ENCODE assay signal across 8 mouse cellular contexts in the genomic region with DNA sequence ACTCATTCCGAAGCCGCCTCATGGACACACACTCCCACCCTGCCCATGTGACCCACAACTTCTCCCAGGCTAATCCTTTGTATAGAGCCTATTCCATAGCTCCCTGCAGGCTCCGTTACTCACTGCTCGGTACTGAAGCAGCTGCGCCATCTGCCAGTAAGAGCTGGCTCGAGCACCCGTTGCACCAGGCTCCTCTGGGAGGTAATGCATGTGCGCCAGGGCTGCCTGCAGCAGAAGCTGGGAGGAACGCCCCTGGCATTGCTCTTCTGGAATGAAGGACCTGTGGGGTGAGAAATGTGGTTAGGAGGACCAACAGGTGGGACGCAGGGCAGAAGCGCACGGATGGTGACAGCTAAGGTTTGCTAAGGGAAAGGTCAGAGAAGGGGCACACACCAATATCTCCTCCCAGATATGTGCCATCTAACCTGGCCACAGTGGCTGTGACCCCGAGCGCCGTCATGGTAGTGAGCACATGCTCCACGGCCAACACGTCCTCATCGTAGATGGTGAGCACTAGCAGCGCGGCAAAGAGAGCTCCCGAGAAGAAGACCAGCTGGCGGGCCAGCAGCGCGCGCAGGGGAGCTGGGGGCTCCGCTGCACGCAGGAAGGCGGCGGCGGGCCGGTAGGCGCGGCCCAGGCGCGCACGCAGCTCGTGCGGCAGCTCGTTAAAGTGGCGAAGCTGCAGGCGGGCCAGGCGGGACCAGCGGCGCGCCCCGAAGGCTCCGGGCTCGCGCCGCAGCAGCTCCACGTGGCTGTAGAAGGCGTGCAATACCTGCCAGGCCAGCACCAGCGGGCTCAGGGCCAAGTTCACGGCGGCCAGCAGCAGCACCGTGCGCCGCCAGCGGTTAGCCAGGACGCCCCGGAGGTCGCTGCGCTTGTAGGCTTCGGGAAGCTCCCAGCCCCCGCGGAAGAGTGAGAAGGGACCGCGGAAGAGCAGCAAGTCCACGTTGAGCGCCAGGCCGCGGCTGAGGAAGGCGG. TPM values are rescaled to one million over a fixed set of nuclear protein-coding genes. Genes with fewer than 3 reads are reported as not detected.
DNase-seq lines count a peak whose midpoint lies in the region; ATAC-seq and TF ChIP-seq lines count a peak whose summit lies in the region.

No protein-coding gene starts in this region.

- peak overlapping the region; percentile 24 for H3K9ac ChIP-seq in embryonic facial prominence, embryonic 15.5 days
- H3K9ac ChIP-seq in heart, postnatal 0 days (replicated peaks; ENCODE audit: low read depth, low read length): peak overlapping the region; percentile 54
- H3K9ac ChIP-seq in liver, embryonic 13.5 days: peak overlapping the region; percentile 51

- peak; percentile 19; the same call in 1 of the 2 replicates for ATAC-seq in embryonic facial prominence, embryonic 15.5 days (ENCODE audit: insufficient number of reproducible peaks, low FRiP score, low TSS enrichment, low read depth)
- peak; percentile 28 for ATAC-seq in heart, postnatal 0 days (ENCODE audit: insufficient read depth, low read depth)
- ATAC-seq in liver, embryonic 13.5 days (ENCODE audit: low read depth): no peak

- DNase-seq in CD4-positive helper T cell, adult 2 months (ENCODE audit: low read depth, low spot score): peak; percentile 72
- peak; percentile 52 to 59 for DNase-seq in adrenal gland, adult 18-20 months (ENCODE audit: low spot score in 2 of 2)
- peak; percentile 59 for DNase-seq in heart, postnatal 0 days (ENCODE audit: low spot score)
- peak; percentile 84 for DNase-seq in kidney, postnatal 14 days
- no peak for DNase-seq in liver, embryonic 13.5 days
- DNase-seq in neural tube, embryonic 10.5 days (ENCODE audit: extremely low spot score, low spot score): peak; percentile 73
- peak; percentile 57 for DNase-seq in thymus, postnatal 25 days

- no peaks in the 10 kb centered on the region for H3K36me3 ChIP-seq in embryonic facial prominence, embryonic 15.5 days
- H3K36me3 ChIP-seq in heart, postnatal 0 days (replicated peaks; ENCODE audit: control insufficient read depth, insufficient read depth, low read length): no peaks in the 10 kb centered on the region
- H3K36me3 ChIP-seq in liver, embryonic 13.5 days: no peaks in the 10 kb centered on the region

- under 1% methylated on average over 73 of the region's 73 CpGs for WGBS in embryonic facial prominence, embryonic 15.5 days
- 1% methylated on average over 73 of the region's 73 CpGs for WGBS in heart, postnatal 0 days
- 2% methylated on average over 73 of the region's 73 CpGs for WGBS in liver, embryonic 13.5 days (ENCODE audit: insufficient replicate concordance)

- peaks cover 45% of the 10 kb centered on the region for H3K27me3 ChIP-seq in embryonic facial prominence, embryonic 15.5 days
- H3K27me3 ChIP-seq in heart, postnatal 0 days (ENCODE audit: control insufficient read depth, insufficient read depth, low read length): 0 out of 2 replicates have a peak, but pooled peaks cover 6% of the 10 kb centered on the region
- peaks cover 47% of the 10 kb centered on the region for H3K27me3 ChIP-seq in liver, embryonic 13.5 days

- TF ChIP-seq EP300 in heart, postnatal 0 days (IDR thresholded peaks at IDR 0.05; ENCODE audit: low read depth): no peak

- peak overlapping the region; percentile 47 for H3K4me3 ChIP-seq in embryonic facial prominence, embryonic 15.5 days (replicated peaks)
- peak overlapping the region; percentile 47 for H3K4me3 ChIP-seq in heart, postnatal 0 days (ENCODE audit: low read depth, low read length)
- peak overlapping the region; percentile 51 for H3K4me3 ChIP-seq in liver, embryonic 13.5 days (replicated peaks)

- H3K4me2 ChIP-seq in embryonic facial prominence, embryonic 15.5 days (replicated peaks): peak overlapping the region; percentile 94
- peak overlapping the region; percentile 84 for H3K4me2 ChIP-seq in heart, postnatal 0 days (ENCODE audit: low read depth, low read length)
- peak overlapping the region; percentile 73 for H3K4me2 ChIP-seq in liver, embryonic 13.5 days

- H3K27ac ChIP-seq in embryonic facial prominence, embryonic 15.5 days (replicated peaks): no peak overlapping the region
- peak overlapping the region; percentile 47 for H3K27ac ChIP-seq in heart, postnatal 0 days (ENCODE audit: low read depth)
- no peak overlapping the region for H3K27ac ChIP-seq in liver, embryonic 13.5 days

- peaks cover 30% of the 10 kb centered on the region for H3K4me1 ChIP-seq in embryonic facial prominence, embryonic 15.5 days
- H3K4me1 ChIP-seq in heart, postnatal 0 days (ENCODE audit: control insufficient read depth, insufficient read depth): peaks cover 47% of the 10 kb centered on the region
- peaks cover 53% of the 10 kb centered on the region for H3K4me1 ChIP-seq in liver, embryonic 13.5 days (replicated peaks)

- no peaks in the 10 kb centered on the region for H3K9me3 ChIP-seq in embryonic facial prominence, embryonic 15.5 days (replicated peaks)
- H3K9me3 ChIP-seq in heart, postnatal 0 days (replicated peaks; ENCODE audit: control insufficient read depth, low read length): no peaks in the 10 kb centered on the region
- no peaks in the 10 kb centered on the region for H3K9me3 ChIP-seq in liver, embryonic 13.5 days (replicated peaks)

- TF ChIP-seq CTCF in heart, postnatal 0 days (IDR thresholded peaks at IDR 0.05; ENCODE audit: low read depth): peak; percentile 44

RNA-seq across cellular contexts. Expression of gene Atg9b, which starts 4.4 kb away (rescaled TPM):
- total RNA-seq in adrenal gland, adult 18-20 months (2021): 1 to 10 TPM; 1.3 to 2.6 TPM
- polyA plus RNA-seq in embryonic facial prominence, embryonic 15.5 days (2015; fragmentation: Nextera tagmentation; extraction: Ambion mirVana): 3.9 and 4.7 TPM in 2 replicates
- 0.15 and 0.66 TPM in 2 replicates for total RNA-seq in heart, postnatal 0 days (2014; rRNA removed; ENCODE audit: low replicate concordance)
- 0.34 and 0.47 TPM in 2 replicates for polyA plus RNA-seq in heart, postnatal 0 days (2015; fragmentation: Nextera tagmentation; extraction: Ambion mirVana)
- 0.56 and 0.60 TPM in 2 replicates for polyA plus RNA-seq in liver, embryonic 13.5 days (2015; fragmentation: Nextera tagmentation; extraction: Ambion mirVana)

RNA-seq across cellular contexts. Expression of gene Abcb8, which starts 5.9 kb away (rescaled TPM):
- 10 to 100 TPM; 76.4 to 88.2 TPM for total RNA-seq in adrenal gland, adult 18-20 months (2021)
- polyA plus RNA-seq in embryonic facial prominence, embryonic 15.5 days (2015; fragmentation: Nextera tagmentation; extraction: Ambion mirVana): 40.7 and 47.0 TPM in 2 replicates
- total RNA-seq in heart, postnatal 0 days (2014; rRNA removed; ENCODE audit: low replicate concordance): 141 and 159 TPM in 2 replicates
- 69.2 and 73.2 TPM in 2 replicates for polyA plus RNA-seq in heart, postnatal 0 days (2015; fragmentation: Nextera tagmentation; extraction: Ambion mirVana)
- polyA plus RNA-seq in liver, embryonic 13.5 days (2015; fragmentation: Nextera tagmentation; extraction: Ambion mirVana): 30.2 and 30.5 TPM in 2 replicates

RNA-seq across cellular contexts. Expression of gene Nos3, which starts 22.9 kb away (rescaled TPM):
- 10 to 100 TPM in 1 of 2 experiments, 1 to 10 TPM in 1; 9.1 to 16.3 TPM for total RNA-seq in adrenal gland, adult 18-20 months (2021)
- polyA plus RNA-seq in embryonic facial prominence, embryonic 15.5 days (2015; fragmentation: Nextera tagmentation; extraction: Ambion mirVana): 6.5 and 6.9 TPM in 2 replicates
- total RNA-seq in heart, postnatal 0 days (2014; rRNA removed; ENCODE audit: low replicate concordance): 50.9 and 52.1 TPM in 2 replicates
- polyA plus RNA-seq in heart, postnatal 0 days (2015; fragmentation: Nextera tagmentation; extraction: Ambion mirVana): 21.1 and 25.6 TPM in 2 replicates
- polyA plus RNA-seq in liver, embryonic 13.5 days (2015; fragmentation: Nextera tagmentation; extraction: Ambion mirVana): 2.5 and 2.7 TPM in 2 replicates

RNA-seq across cellular contexts. Expression of gene Asic3, which starts 25.6 kb away (rescaled TPM):
- under 1 TPM in 1 of 2 experiments, not detected in 1; 0.33 TPM for total RNA-seq in adrenal gland, adult 18-20 months (2021)
- 0.95 and 1.6 TPM in 2 replicates for polyA plus RNA-seq in embryonic facial prominence, embryonic 15.5 days (2015; fragmentation: Nextera tagmentation; extraction: Ambion mirVana)
- not detected in 2 replicates for total RNA-seq in heart, postnatal 0 days (2014; rRNA removed; ENCODE audit: low replicate concordance)
- 0.08 and 0.10 TPM in 2 replicates for polyA plus RNA-seq in heart, postnatal 0 days (2015; fragmentation: Nextera tagmentation; extraction: Ambion mirVana)
- not detected in 2 replicates for polyA plus RNA-seq in liver, embryonic 13.5 days (2015; fragmentation: Nextera tagmentation; extraction: Ambion mirVana)

RNA-seq across cellular contexts. Expression of gene Cdk5, which starts 35.8 kb away (rescaled TPM):
- 10 to 100 TPM; 42.4 to 47.5 TPM for total RNA-seq in adrenal gland, adult 18-20 months (2021)
- polyA plus RNA-seq in embryonic facial prominence, embryonic 15.5 days (2015; fragmentation: Nextera tagmentation; extraction: Ambion mirVana): 52.9 and 54.1 TPM in 2 replicates
- 17.3 and 21.6 TPM in 2 replicates for total RNA-seq in heart, postnatal 0 days (2014; rRNA removed; ENCODE audit: low replicate concordance)
- 30.9 and 32.2 TPM in 2 replicates for polyA plus RNA-seq in heart, postnatal 0 days (2015; fragmentation: Nextera tagmentation; extraction: Ambion mirVana)
- polyA plus RNA-seq in liver, embryonic 13.5 days (2015; fragmentation: Nextera tagmentation; extraction: Ambion mirVana): 10.9 and 11.3 TPM in 2 replicates
